Mouse (Mus musculus) hindbrain, embryonic 16.5 days (tissue): Measurements from ENCODE around the gene Tbxas1. TPM values are rescaled to one million over a fixed set of nuclear protein-coding genes. Genes with fewer than 3 reads are reported as not detected.

ENCODE experiments used
- ATAC-seq: fragments of 200-750 bp; cut with Nextera tagmentation; 2 replicates; pipeline ENCODE4 v1.8.0; 2017; ENCODE audit warnings: moderate TSS enrichment, moderate library complexity
- H3K27ac ChIP-seq: fragments of 300-500 bp; sonication (generic); 2 replicates; pipeline ENCODE4 v1.5.1; 2014; ENCODE audit warnings: low read depth, mild to moderate bottlenecking, control low read depth, low read length, moderate library complexity
- H3K27me3 ChIP-seq: fragments of 300-500 bp; sonication (generic); replicated peaks from 2 replicates; pipeline ENCODE4 v1.6.1; 2014; ENCODE audit warnings: low read length; ENCODE audit not compliant: control insufficient read depth, insufficient read depth
- H3K36me3 ChIP-seq: fragments of 300-500 bp; sonication (generic); 2 replicates; pipeline ENCODE4 v1.6.1; 2014; ENCODE audit warnings: mild to moderate bottlenecking, low read length, moderate library complexity, mixed read lengths; ENCODE audit not compliant: control insufficient read depth, insufficient read depth
- H3K4me1 ChIP-seq: fragments of 300-500 bp; sonication (generic); 2 replicates; pipeline ENCODE4 v1.6.1; 2014; ENCODE audit warnings: low read depth, low read length; ENCODE audit not compliant: control insufficient read depth, insufficient read depth
- H3K4me2 ChIP-seq: fragments of 300-500 bp; sonication (generic); 2 replicates; pipeline ENCODE4 v1.6.1; 2014; ENCODE audit warnings: mild to moderate bottlenecking, low read length, control low read depth, moderate library complexity
- H3K4me3 ChIP-seq: fragments of 300-500 bp; sonication (generic); 2 replicates; pipeline ENCODE4 v1.5.1; 2014; ENCODE audit warnings: mild to moderate bottlenecking, low read length, control low read depth, moderate library complexity
- H3K9ac ChIP-seq: fragments of 300-500 bp; sonication (generic); 2 replicates; pipeline ENCODE4 v1.6.1; 2014; ENCODE audit warnings: low read depth, mild to moderate bottlenecking, control low read depth, low read length, moderate library complexity
- H3K9me3 ChIP-seq: fragments of 300-500 bp; sonication (generic); 2 replicates; pipeline ENCODE4 v1.6.1; 2014; ENCODE audit warnings: mild to moderate bottlenecking, low read length, moderate library complexity; ENCODE audit not compliant: control insufficient read depth
- WGBS: fragments of 180-500 bp; shearing (Covaris S2); extraction: QIAGEN DNeasy Blood & Tissue Kit; methylation state at CpG from one replicate; pipeline ENCODE4 v1.1.7; 2014; 5-methylcytosine and 5-hydroxymethylcytosine counted together
- polyA plus RNA-seq: library from polyadenylated mRNA; unstranded; fragments of >200 nt; fragmentation: Nextera tagmentation; extraction: Ambion mirVana; gene quantifications from 2 replicates; pipeline ENCODE4 v1.2.1, GENCODE M21; 2015

Gene Tbxas1
- polyA plus RNA-seq, 1 experiment from 2014 or later, result 2.0 TPM

DNA sequence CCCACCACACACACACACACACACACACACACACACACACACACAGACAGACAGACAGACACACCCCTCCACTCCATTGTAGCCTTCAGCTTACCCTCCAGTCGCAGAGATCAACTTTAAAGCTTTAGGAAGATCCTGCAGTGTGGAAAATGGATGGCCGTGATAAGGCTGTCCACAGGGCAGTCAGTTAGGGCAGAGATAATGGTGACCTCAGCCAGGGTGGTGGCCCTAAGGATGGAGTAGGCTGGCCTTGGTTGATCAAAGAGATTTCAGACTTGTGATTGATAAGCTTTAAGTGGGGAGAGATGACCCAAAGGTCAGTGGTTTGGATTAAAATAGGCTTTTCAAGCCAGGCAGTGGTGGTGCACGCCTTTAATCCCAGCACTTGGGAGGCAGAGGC lies 120.6 kb downstream of the Tbxas1 start:
- WGBS, result 90% methylated on average over 3 of the region's 3 CpGs
- no peak overlapping the region for H3K4me2 ChIP-seq
- H3K36me3 ChIP-seq, result no peaks in the 10 kb centered on the region
- H3K4me1 ChIP-seq, result no peaks in the 10 kb centered on the region
- H3K9me3 ChIP-seq, result no peaks in the 10 kb centered on the region
- H3K27me3 ChIP-seq, result no peaks in the 10 kb centered on the region
- H3K27ac ChIP-seq, result no peak overlapping the region
- no peak overlapping the region for H3K9ac ChIP-seq
- H3K4me3 ChIP-seq, result no peak overlapping the region
- no peak for ATAC-seq

DNA sequence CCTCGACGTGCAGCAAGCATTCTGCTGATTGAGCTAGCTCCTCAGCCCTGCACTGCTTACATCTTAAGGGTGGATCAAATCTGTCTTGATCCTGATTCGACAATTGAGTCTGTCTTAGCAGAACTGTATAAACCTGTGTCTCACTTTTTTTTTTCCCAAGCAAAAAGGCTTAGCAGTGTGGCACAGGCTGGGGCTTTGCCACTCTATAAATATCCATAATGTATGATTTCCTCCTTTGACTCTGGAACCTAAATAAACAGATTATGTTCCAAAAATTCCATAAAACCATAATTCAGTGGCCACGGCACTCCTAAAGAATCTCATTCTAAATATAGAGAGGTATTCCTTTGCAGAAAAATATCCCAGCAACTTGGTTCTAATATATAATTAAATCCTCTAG lies 122.6 kb downstream of the Tbxas1 start:
- no peaks in the 10 kb centered on the region for H3K9me3 ChIP-seq
- H3K4me1 ChIP-seq, result no peaks in the 10 kb centered on the region
- no peak overlapping the region for H3K27ac ChIP-seq
- H3K4me3 ChIP-seq, result no peak overlapping the region
- no peak overlapping the region for H3K9ac ChIP-seq
- no peaks in the 10 kb centered on the region for H3K27me3 ChIP-seq
- WGBS, result 86% methylated on average over 4 of the region's 4 CpGs
- H3K36me3 ChIP-seq, result no peaks in the 10 kb centered on the region
- no peak for ATAC-seq
- no peak overlapping the region for H3K4me2 ChIP-seq

DNA sequence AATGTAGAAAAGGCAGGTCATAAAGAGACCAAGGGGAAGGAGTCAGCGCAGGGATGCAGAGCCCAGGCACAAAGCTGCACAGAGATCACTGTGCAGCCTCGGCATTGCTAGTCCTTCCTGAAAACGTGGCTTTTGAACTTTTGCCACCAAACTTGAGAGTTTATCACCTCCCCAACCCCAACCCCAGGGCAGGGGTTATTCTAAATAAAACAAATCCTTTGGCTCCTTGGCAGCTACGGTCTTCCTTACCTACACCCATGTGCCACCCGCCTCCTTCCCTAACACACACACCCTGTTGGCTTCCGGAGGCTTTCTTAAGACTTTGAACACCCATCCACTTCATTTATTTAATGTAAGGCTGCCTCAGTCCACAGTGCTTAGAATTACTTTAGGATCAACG lies 127.9 kb downstream of the Tbxas1 start:
- 83% methylated on average over 7 of the region's 7 CpGs for WGBS
- H3K36me3 ChIP-seq, result no peaks in the 10 kb centered on the region
- no peak overlapping the region for H3K4me3 ChIP-seq
- H3K27me3 ChIP-seq, result no peaks in the 10 kb centered on the region
- H3K27ac ChIP-seq, result no peak overlapping the region
- H3K4me1 ChIP-seq, result peaks cover 7% of the 10 kb centered on the region
- H3K9me3 ChIP-seq, result no peaks in the 10 kb centered on the region
- no peak overlapping the region for H3K4me2 ChIP-seq
- no peak for ATAC-seq
- no peak overlapping the region for H3K9ac ChIP-seq

DNA sequence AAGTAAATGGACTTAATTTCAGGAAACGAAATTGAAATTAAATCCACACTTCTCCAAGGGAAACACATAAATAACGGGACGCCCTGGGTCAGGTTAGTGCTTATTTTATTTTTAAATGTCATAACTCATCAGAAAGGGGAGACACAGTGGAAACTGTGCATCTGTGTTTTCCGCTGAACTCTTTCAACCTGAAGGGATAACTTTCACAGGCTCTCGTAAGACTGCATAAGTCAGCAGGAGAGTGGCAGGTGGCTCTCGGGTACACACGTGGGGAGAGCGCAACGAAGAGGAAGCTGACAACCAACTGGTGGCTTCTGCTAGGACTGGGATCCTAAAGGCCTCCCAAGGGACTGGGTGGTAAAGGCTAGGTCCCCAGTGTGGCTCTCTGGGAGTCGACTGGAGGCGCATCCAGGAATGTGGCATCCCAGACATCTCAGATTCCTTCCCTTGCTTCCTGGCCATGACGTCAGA lies 128.8 kb downstream of the Tbxas1 start:
- Histone ChIP-seq H3K27me3 (no peaks in the 10 kb centered on the region), H3K4me1 (peaks cover 7% of the 10 kb centered on the region), H3K4me2 (no peak overlapping the region), H3K9me3 (no peaks in the 10 kb centered on the region), H3K36me3 (no peaks in the 10 kb centered on the region), H3K4me3 (no peak overlapping the region), H3K27ac (no peak overlapping the region), H3K9ac (no peak overlapping the region)
- no peak for ATAC-seq
- 83% methylated on average over 12 of the region's 12 CpGs for WGBS

DNA sequence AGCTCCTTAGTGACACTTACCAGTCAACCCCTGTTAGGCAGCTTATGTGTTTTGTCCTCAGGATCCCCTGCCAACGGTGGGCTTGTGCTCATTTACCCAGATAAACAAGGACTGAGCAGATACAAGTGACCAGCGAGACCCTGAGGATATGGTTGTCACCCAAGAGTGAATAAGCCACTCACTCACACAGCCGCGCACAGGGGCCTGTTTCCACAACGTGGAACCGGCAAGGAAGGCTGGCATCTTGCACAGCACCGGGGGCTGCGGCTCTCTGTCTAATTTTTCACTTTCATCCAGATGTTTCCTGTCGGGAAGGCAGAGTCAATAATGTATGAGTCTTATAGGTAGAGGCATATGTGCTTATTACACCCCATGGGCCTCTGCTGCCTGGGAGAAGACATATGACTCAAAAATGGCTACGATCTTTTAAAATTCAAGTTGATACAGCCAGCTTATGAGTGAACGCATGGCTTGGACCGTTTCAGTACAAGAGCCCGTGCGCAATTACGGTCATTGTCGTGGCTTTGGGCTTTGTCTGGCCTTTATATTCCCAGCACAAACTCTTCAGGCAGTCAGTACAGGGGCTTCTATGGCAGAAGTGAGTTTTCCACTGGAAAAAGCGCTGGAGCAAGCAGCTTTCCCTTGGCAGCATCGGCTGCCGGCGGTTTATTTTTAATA lies 130.2 kb downstream of the Tbxas1 start:
- H3K27ac ChIP-seq, result peak overlapping the region; percentile 1; the same call in 1 of the 2 replicates
- H3K4me1 ChIP-seq, result peaks cover 7% of the 10 kb centered on the region
- no peak overlapping the region for H3K4me2 ChIP-seq
- no peaks in the 10 kb centered on the region for H3K9me3 ChIP-seq
- peak; percentile 48 for ATAC-seq
- H3K36me3 ChIP-seq, result no peaks in the 10 kb centered on the region
- no peak overlapping the region for H3K4me3 ChIP-seq
- H3K27me3 ChIP-seq, result no peaks in the 10 kb centered on the region
- no peak overlapping the region for H3K9ac ChIP-seq
- 57% methylated on average over 20 of the region's 20 CpGs for WGBS

DNA sequence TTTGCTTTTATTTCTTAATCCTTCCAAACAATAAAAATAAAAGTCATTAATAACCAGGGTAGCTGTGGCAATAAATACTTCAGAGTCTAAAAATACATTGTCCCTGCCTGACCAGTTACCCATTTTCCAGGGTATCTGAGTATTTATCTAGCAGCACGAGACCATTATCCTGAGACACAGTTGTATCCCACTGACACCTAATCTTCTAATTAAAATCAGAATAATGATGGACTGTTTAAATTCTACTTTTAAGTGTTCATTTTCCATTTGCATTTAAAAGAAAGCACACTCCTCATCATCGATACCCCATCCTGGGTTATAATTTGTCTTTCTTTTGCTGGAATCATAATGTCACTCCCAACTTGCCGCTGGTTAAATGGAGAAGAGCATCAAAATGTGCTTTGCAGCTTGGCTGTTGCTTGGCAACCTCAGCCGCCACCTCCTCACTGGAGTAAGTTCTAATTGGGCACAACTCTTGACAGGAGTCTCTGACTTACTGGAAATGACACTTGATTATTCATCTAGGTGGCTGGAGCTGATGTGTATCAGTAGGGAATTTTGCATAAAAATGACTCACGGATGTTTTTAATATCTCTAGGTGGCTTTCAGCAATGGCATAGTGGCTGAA lies 130.9 kb downstream of the Tbxas1 start:
- Histone ChIP-seq H3K27me3 (no peaks in the 10 kb centered on the region), H3K4me1 (peaks cover 7% of the 10 kb centered on the region), H3K9me3 (no peaks in the 10 kb centered on the region), H3K9ac (no peak overlapping the region), H3K4me3 (no peak overlapping the region), H3K36me3 (no peaks in the 10 kb centered on the region), H3K27ac (no peak overlapping the region), H3K4me2 (no peak overlapping the region)
- peak; percentile 60 for ATAC-seq
- 29% methylated on average over 5 of the region's 5 CpGs for WGBS

DNA sequence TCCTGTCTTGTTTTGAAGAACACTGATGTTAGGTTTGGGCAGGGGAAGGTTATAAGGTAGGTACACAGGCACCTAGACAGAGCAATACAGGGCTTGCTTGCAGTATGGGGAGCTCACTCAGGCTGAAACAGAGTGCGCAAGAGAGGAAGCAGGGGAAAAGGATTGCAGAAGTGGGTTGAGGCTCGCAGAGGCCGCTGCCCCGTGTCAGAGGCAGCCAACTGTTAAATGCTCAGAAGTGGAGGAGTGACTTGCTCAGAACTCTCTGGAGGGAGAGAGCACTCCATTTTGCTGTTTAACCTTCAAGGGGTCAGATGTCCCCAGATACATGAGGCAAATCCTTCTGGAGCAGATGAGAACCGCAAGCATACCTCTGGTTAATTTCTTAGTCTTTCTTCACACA lies 132.0 kb downstream of the Tbxas1 start:
- ATAC-seq, result no peak
- H3K4me3 ChIP-seq, result no peak overlapping the region
- H3K4me1 ChIP-seq, result peaks cover 7% of the 10 kb centered on the region
- no peaks in the 10 kb centered on the region for H3K9me3 ChIP-seq
- WGBS, result 55% methylated on average over 5 of the region's 5 CpGs
- no peaks in the 10 kb centered on the region for H3K36me3 ChIP-seq
- H3K27ac ChIP-seq, result no peak overlapping the region
- no peak overlapping the region for H3K4me2 ChIP-seq
- no peaks in the 10 kb centered on the region for H3K27me3 ChIP-seq
- H3K9ac ChIP-seq, result no peak overlapping the region

DNA sequence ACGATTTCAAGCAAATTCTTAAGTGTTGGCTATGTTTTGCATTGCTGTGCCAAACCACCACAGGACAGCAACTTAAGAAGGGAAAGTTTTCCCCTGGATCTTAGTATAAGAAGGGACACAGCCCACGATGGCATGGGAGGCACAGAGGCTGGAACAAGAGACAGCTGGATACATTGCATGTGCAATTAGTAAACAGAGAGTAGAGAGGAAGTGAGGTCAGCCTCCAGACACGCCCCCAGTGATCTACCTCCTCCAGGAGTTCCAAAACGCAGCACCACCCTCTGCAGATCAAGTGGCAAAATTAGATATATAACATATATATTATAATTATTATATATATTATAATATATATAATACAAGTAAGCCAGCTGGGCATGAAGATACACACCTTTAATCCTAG lies 132.9 kb downstream of the Tbxas1 start:
- Histone ChIP-seq H3K9ac (no peak overlapping the region), H3K9me3 (no peaks in the 10 kb centered on the region), H3K4me2 (no peak overlapping the region), H3K27ac (no peak overlapping the region), H3K27me3 (no peaks in the 10 kb centered on the region), H3K4me1 (peaks cover 7% of the 10 kb centered on the region), H3K4me3 (no peak overlapping the region), H3K36me3 (no peaks in the 10 kb centered on the region)
- no peak for ATAC-seq
- WGBS, result 86% methylated on average over 4 of the region's 4 CpGs

DNA sequence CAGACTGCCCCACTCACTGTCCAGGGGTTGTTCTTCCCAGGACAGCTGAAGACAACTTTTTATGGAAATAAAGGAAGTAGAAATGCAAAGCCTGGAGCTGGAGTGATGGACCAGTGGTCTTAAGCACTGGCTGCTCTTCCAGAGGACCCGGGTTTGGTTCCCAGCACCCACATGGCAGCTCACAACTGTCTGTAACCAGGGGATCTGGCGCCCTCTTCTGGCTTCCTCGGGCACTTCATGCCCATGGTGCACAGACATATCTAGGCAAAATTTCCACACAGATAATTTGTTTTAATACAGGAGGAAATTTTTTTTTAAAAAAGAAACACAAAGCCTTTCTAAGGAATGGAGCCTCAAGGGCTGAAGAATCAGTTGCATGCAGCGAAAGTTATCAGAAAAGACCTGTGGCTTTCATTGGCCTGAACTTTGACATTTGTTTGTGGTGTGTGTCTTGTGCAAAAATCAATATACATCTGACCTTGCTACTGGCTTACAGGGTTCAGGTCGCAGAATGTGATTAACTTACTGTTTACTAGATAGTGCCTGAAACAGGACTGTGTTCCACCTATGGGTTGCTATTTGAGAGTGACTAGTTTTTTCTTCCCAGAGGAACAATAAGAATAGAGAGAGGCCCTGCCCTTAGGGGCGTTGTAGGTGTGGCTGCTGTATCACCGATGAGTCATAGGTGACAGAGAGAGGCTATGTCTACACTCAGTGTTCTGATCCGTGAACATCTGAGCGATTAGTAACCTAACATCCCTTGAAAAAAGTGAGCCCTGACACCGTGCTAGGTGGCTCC lies 138.0 kb downstream of the Tbxas1 start:
- WGBS, result 87% methylated on average over 10 of the region's 10 CpGs
- H3K4me3 ChIP-seq, result no peak overlapping the region
- no peak for ATAC-seq
- H3K9ac ChIP-seq, result no peak overlapping the region
- no peaks in the 10 kb centered on the region for H3K36me3 ChIP-seq
- no peaks in the 10 kb centered on the region for H3K27me3 ChIP-seq
- H3K4me1 ChIP-seq, result no peaks in the 10 kb centered on the region
- no peaks in the 10 kb centered on the region for H3K9me3 ChIP-seq
- H3K4me2 ChIP-seq, result no peak overlapping the region
- no peak overlapping the region for H3K27ac ChIP-seq
